Mouse (Mus musculus): ENCODE data around the gene Defb42. TPM values are rescaled to one million over a fixed set of nuclear protein-coding genes. Genes with fewer than 3 reads are reported as not detected.

The Defb42 gene
- polyA plus RNA-seq (2014; fragmentation: Nextera tagmentation; extraction: Ambion mirVana), result 0.48 and 0.67 TPM in 2 replicates

DNA sequence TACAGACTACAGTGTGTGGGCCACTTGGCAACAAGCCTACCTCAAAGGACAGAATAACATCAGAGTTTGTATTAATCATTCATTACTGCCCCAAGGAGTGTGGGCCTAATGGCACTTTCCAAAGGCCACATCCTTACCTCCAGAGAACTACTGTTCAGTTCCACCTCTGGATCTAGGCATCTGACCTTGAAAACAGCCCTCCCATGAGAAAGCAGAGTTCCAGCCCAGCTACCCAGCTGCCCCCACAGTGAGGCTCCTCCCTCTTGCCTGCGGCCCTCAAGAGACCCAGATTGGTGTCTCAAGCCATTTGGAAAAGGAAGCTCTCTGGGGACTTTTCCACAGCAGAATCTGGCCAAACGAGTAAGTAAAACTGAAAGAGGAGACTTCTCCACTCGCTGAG, at the start of gene Defb42:
Defb42 (plus strand) TSS at position 301 of the 400 bp plus-strand sequence.
- H3K4me2 ChIP-seq, result no peak within 1 kb of the TSS
- DNase-seq (ENCODE audit: low spot score) (no peak), ATAC-seq (replicated peaks; ENCODE audit: low FRiP score) (no peak)
- H3K4me3 ChIP-seq (ENCODE audit: low read depth, low read length), result no peak within 1 kb of the TSS
- no peaks in the 10 kb centered on the region for H3K9me3 ChIP-seq (ENCODE audit: control insufficient read depth, low read length)
- WGBS, result 74% methylated on average over 3 of the region's 3 CpGs
- H3K27ac ChIP-seq (ENCODE audit: low read depth, low read length), result no peak within 1 kb of the TSS
- H3K4me1 ChIP-seq (replicated peaks; ENCODE audit: control insufficient read depth, insufficient read depth, low read length), result no peaks in the 10 kb centered on the region
- H3K9ac ChIP-seq (ENCODE audit: low read depth, low read length), result no peak within 1 kb of the TSS
- H3K36me3 ChIP-seq (ENCODE audit: control insufficient read depth, insufficient read depth, low read length), result no peaks in the 10 kb centered on the region
- no peaks in the 10 kb centered on the region for H3K27me3 ChIP-seq (replicated peaks; ENCODE audit: control insufficient read depth, insufficient read depth, low read length)

DNA sequence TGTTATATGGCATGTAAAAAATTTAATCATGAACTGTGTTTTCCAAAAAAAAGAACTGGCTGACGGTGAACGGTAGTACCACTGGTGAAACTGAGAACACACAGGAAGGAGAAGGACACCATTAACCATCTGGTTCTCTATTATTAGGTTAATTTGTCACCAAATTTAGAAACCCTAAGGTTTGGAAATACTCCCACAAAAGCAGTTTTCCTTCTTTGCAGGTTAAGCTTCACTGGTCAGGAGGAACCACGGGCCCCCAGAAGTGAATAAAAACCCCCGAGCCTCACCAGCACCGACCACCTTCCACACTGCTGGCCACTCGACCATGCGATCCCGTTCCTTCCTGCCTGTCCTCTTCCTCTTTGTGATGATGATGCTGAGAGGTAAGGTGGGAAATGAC, 49.0 kb upstream of the Defb42 start, which contains the start of gene Defb47:
Defb47 (plus strand) TSS at position 301 of the 400 bp plus-strand sequence.
- H3K4me1 ChIP-seq (replicated peaks; ENCODE audit: control insufficient read depth, insufficient read depth, low read length), result no peaks in the 10 kb centered on the region
- H3K4me2 ChIP-seq, result no peak within 1 kb of the TSS
- no peaks in the 10 kb centered on the region for H3K9me3 ChIP-seq (ENCODE audit: control insufficient read depth, low read length)
- no peak within 1 kb of the TSS for H3K9ac ChIP-seq (ENCODE audit: low read depth, low read length)
- no peak within 1 kb of the TSS for H3K4me3 ChIP-seq (ENCODE audit: low read depth, low read length)
- DNase-seq (ENCODE audit: low spot score) (no peak), ATAC-seq (replicated peaks; ENCODE audit: low FRiP score) (no peak)
- H3K27ac ChIP-seq (ENCODE audit: low read depth, low read length), result no peak within 1 kb of the TSS
- no peaks in the 10 kb centered on the region for H3K27me3 ChIP-seq (replicated peaks; ENCODE audit: control insufficient read depth, insufficient read depth, low read length)
- WGBS, result 72% methylated on average over 8 of the region's 8 CpGs
- no peaks in the 10 kb centered on the region for H3K36me3 ChIP-seq (ENCODE audit: control insufficient read depth, insufficient read depth, low read length)

DNA sequence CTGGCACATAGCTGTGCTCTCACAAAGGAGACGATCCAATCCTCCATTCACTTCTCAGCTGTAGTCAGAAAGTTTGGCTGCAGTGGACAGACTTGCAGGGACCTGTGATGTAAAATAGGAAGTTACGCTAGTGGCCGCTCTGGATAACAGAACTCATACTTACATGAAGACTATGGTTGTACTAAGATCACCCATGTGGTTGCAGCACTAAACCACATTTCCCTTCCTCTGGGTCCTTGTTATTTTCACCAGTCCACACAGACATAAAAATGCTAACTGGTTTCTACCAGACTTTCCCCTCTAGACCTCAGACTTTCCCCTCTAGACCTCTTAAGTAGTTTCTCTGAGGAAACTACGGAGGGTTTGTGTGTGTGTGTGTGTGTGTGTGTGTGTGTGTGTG, 47.8 kb upstream of the Defb42 start:
- H3K9me3 ChIP-seq (ENCODE audit: control insufficient read depth, low read length), result no peaks in the 10 kb centered on the region
- DNase-seq (ENCODE audit: low spot score) (no peak), ATAC-seq (replicated peaks; ENCODE audit: low FRiP score) (no peak)
- H3K36me3 ChIP-seq (ENCODE audit: control insufficient read depth, insufficient read depth, low read length), result no peaks in the 10 kb centered on the region
- WGBS, result 56% methylated on average over 4 of the region's 4 CpGs
- no peak overlapping the region for H3K27ac ChIP-seq (ENCODE audit: low read depth, low read length)
- H3K4me1 ChIP-seq (replicated peaks; ENCODE audit: control insufficient read depth, insufficient read depth, low read length), result no peaks in the 10 kb centered on the region
- H3K9ac ChIP-seq (ENCODE audit: low read depth, low read length), result no peak overlapping the region
- H3K27me3 ChIP-seq (replicated peaks; ENCODE audit: control insufficient read depth, insufficient read depth, low read length), result no peaks in the 10 kb centered on the region
- H3K4me2 ChIP-seq, result no peak overlapping the region
- no peak overlapping the region for H3K4me3 ChIP-seq (ENCODE audit: low read depth, low read length)

DNA sequence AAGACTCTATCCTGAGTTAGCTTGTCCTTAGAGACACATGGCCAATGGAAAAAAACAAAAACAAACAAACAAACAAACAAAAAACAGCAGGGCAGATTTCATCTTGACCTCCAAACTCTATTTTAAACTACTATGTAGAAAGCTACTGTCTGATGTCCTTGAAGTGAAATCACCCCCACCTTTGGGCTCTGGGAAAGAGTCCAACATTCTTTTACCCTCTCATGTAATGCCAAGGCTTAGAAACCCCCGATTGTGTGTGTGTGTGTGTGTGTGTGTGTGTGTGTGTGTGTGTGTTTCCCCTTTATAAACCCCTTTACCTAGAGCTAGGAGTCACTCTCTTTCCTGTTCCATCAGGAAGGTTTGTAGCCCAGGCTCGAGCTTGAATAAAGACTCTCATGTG, 44.2 kb upstream of the Defb42 start:
- Histone ChIP-seq H3K36me3 (ENCODE audit: control insufficient read depth, insufficient read depth, low read length) (no peaks in the 10 kb centered on the region), H3K27me3 (replicated peaks; ENCODE audit: control insufficient read depth, insufficient read depth, low read length) (no peaks in the 10 kb centered on the region), H3K27ac (ENCODE audit: low read depth, low read length) (no peak overlapping the region), H3K4me3 (ENCODE audit: low read depth, low read length) (no peak overlapping the region), H3K9me3 (ENCODE audit: control insufficient read depth, low read length) (no peaks in the 10 kb centered on the region), H3K9ac (ENCODE audit: low read depth, low read length) (no peak overlapping the region), H3K4me1 (replicated peaks; ENCODE audit: control insufficient read depth, insufficient read depth, low read length) (no peaks in the 10 kb centered on the region), H3K4me2 (no peak overlapping the region)
- DNase-seq (ENCODE audit: low spot score) (no peak), ATAC-seq (replicated peaks; ENCODE audit: low FRiP score) (no peak)
- 70% methylated on average over 2 of the region's 2 CpGs for WGBS

DNA sequence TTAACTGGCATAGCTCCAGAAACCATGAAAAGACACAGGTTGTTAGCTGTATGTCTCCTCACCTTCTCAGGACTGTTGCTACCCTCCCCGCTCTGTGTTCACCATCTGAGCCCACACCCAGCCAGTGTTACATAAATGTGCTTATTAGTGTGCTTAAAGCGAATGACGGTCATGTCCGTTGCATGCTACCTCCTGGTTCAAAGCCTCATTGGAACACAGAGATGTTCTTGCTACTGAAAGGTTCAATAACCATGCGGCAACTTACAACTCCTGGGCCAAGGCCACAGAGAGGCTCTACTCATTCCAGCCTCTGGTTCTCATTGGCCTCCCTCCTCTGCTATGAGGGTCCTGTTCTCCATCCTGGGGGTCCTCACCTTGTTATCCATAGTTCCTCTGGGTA, 35.3 kb upstream of the Defb42 start, which contains the start of gene Defb43:
Defb43 (plus strand) TSS at position 301 of the 400 bp plus-strand sequence.
- Histone ChIP-seq H3K27me3 (replicated peaks; ENCODE audit: control insufficient read depth, insufficient read depth, low read length) (no peaks in the 10 kb centered on the region), H3K27ac (ENCODE audit: low read depth, low read length) (no peak within 1 kb of the TSS), H3K4me1 (replicated peaks; ENCODE audit: control insufficient read depth, insufficient read depth, low read length) (no peaks in the 10 kb centered on the region), H3K4me3 (ENCODE audit: low read depth, low read length) (no peak within 1 kb of the TSS), H3K36me3 (ENCODE audit: control insufficient read depth, insufficient read depth, low read length) (no peaks in the 10 kb centered on the region), H3K9ac (ENCODE audit: low read depth, low read length) (no peak within 1 kb of the TSS), H3K9me3 (ENCODE audit: control insufficient read depth, low read length) (no peaks in the 10 kb centered on the region), H3K4me2 (no peak within 1 kb of the TSS)
- ATAC-seq (replicated peaks; ENCODE audit: low FRiP score) (no peak), DNase-seq (ENCODE audit: low spot score) (no peak)
- 92% methylated on average over 5 of the region's 5 CpGs for WGBS

DNA sequence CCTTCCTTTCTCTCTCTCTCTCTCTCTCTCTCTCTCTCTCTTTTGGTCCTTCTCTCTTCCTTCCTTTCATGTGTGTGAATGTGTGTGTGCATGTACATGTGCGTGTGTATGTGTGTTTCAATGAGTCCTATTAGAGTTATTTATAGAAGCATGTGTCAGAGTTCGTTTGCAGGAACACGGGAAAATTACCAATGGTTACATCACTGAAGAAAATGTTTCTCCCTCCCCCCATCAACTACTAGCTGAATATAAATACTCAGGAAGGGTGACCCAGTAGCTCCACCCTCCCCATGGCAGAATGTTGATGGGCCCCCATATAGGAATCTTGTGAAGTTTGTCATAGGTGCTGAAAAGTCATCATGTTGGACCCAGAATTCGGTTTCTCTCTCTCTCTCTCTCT, 33.7 kb upstream of the Defb42 start:
- Histone ChIP-seq H3K4me1 (replicated peaks; ENCODE audit: control insufficient read depth, insufficient read depth, low read length) (no peaks in the 10 kb centered on the region), H3K9me3 (ENCODE audit: control insufficient read depth, low read length) (no peaks in the 10 kb centered on the region), H3K36me3 (ENCODE audit: control insufficient read depth, insufficient read depth, low read length) (no peaks in the 10 kb centered on the region), H3K4me2 (no peak overlapping the region), H3K27me3 (replicated peaks; ENCODE audit: control insufficient read depth, insufficient read depth, low read length) (no peaks in the 10 kb centered on the region), H3K9ac (ENCODE audit: low read depth, low read length) (no peak overlapping the region), H3K27ac (ENCODE audit: low read depth, low read length) (no peak overlapping the region), H3K4me3 (ENCODE audit: low read depth, low read length) (no peak overlapping the region)
- WGBS, result 77% methylated on average over 4 of the region's 4 CpGs
- DNase-seq (ENCODE audit: low spot score) (no peak), ATAC-seq (replicated peaks; ENCODE audit: low FRiP score) (no peak)

DNA sequence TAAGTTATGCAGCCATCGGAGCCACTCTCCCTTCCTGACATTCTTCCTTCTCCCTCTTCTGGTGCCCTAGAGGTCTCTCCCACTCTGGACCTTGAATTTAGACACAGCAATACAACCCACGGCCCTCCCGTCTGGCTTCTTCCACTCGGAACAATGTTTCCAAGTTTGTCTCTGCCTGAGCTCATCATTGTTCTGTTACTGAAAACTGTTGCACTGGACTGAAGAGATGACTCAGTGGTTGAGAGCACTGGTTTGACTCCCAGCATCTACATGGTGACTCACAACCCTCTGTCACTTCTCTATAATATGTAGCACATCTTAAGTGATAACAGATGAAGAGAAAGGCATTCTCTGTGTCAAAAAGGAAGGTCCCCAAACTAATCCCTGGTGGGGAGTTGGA, 32.1 kb upstream of the Defb42 start:
- Histone ChIP-seq H3K4me1 (replicated peaks; ENCODE audit: control insufficient read depth, insufficient read depth, low read length) (no peaks in the 10 kb centered on the region), H3K27ac (ENCODE audit: low read depth, low read length) (no peak overlapping the region), H3K4me3 (ENCODE audit: low read depth, low read length) (no peak overlapping the region), H3K27me3 (replicated peaks; ENCODE audit: control insufficient read depth, insufficient read depth, low read length) (no peaks in the 10 kb centered on the region), H3K36me3 (ENCODE audit: control insufficient read depth, insufficient read depth, low read length) (no peaks in the 10 kb centered on the region), H3K4me2 (no peak overlapping the region), H3K9me3 (ENCODE audit: control insufficient read depth, low read length) (no peaks in the 10 kb centered on the region), H3K9ac (ENCODE audit: low read depth, low read length) (no peak overlapping the region)
- ATAC-seq (replicated peaks; ENCODE audit: low FRiP score) (no peak), DNase-seq (ENCODE audit: low spot score) (no peak)
- 86% methylated on average over 4 of the region's 4 CpGs for WGBS

DNA sequence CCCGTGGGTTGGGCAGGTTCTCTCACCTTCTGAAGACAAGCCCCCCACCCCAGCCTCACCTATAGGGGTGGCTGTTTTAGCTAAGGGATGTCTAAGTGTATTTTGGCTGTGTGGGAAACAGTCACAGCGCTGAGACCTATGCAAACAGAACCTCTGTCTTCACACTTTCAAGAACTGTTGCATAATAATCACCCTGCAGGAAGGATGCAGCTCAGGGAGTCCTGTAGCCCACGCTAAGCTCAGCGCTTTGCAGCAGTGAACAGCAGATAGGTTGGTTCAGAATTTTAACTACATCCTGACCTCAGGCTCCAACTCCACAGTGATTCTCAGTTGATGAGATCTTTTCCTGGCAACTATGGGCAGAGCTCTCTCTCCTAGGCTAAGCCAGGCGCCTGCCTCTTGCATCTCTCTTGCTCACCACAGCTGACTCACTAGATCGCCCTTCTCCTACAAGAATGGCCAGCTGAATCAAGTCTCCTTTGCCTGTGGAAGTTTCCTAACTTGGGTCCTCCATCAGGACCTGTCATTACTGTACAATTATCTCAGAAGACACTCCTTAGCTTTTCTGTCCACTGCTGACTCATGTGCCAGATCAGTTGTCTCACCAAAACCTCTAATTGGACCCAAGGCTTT, 26.2 kb upstream of the Defb42 start:
- Histone ChIP-seq H3K9me3 (ENCODE audit: control insufficient read depth, low read length) (no peaks in the 10 kb centered on the region), H3K36me3 (ENCODE audit: control insufficient read depth, insufficient read depth, low read length) (no peaks in the 10 kb centered on the region), H3K27me3 (replicated peaks; ENCODE audit: control insufficient read depth, insufficient read depth, low read length) (no peaks in the 10 kb centered on the region), H3K4me2 (no peak overlapping the region), H3K27ac (ENCODE audit: low read depth, low read length) (no peak overlapping the region), H3K4me3 (ENCODE audit: low read depth, low read length) (no peak overlapping the region), H3K4me1 (replicated peaks; ENCODE audit: control insufficient read depth, insufficient read depth, low read length) (no peaks in the 10 kb centered on the region), H3K9ac (ENCODE audit: low read depth, low read length) (no peak overlapping the region)
- DNase-seq (ENCODE audit: low spot score) (no peak), ATAC-seq (replicated peaks; ENCODE audit: low FRiP score) (no peak)
- 46% methylated on average over 6 of the region's 6 CpGs for WGBS

DNA sequence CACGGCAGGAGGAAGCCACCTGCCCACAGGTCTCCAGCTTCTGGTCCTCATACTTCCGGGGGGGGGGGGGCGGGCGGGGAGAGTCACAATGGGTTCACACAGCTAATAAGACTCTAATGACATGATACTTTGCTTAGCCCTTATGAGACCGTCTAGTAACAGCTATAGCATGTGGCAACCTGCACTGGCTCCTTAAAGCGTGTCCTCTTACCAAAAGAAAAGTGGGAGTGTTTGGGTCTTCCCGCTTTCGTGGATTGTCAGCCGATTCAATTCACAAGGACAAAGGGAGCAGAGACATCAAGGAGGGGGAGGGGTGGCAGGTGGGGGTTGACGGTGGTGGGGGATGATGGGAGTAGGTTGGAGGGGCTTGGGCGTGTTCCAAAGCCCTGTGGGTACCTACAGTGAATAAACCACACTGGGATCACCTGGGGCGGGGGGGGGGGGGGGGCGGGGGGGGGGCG, 3.1 kb downstream of the Defb42 start, which contains the start of gene Defb30:
Defb30 (minus strand) TSS at position 51 of the 461 bp plus-strand sequence.
- Histone ChIP-seq H3K27me3 (replicated peaks; ENCODE audit: control insufficient read depth, insufficient read depth, low read length) (no peaks in the 10 kb centered on the region), H3K4me2 (no peak within 1 kb of the TSS), H3K9me3 (ENCODE audit: control insufficient read depth, low read length) (no peaks in the 10 kb centered on the region), H3K4me1 (replicated peaks; ENCODE audit: control insufficient read depth, insufficient read depth, low read length) (0 out of 2 replicates have a peak, but pooled peaks cover 2% of the 10 kb centered on the region), H3K27ac (ENCODE audit: low read depth, low read length) (no peak within 1 kb of the TSS), H3K4me3 (ENCODE audit: low read depth, low read length) (no peak within 1 kb of the TSS), H3K9ac (ENCODE audit: low read depth, low read length) (no peak within 1 kb of the TSS), H3K36me3 (ENCODE audit: control insufficient read depth, insufficient read depth, low read length) (no peaks in the 10 kb centered on the region)
- ATAC-seq (replicated peaks; ENCODE audit: low FRiP score) (no peak), DNase-seq (ENCODE audit: low spot score) (no peak)
- WGBS, result 80% methylated on average over 10 of the region's 14 CpGs

Data from liver, embryonic 11.5 days (tissue).